Mouse (Mus musculus) myocyte (in vitro differentiated cells): ENCODE data around the gene Psmb3. TPM values are rescaled to one million over a fixed set of nuclear protein-coding genes. Genes with fewer than 3 reads are reported as not detected.

Experiments
- H3K27me3 ChIP-seq: one replicate; pipeline ENCODE4 v1.6.1; 2011; ENCODE audit not compliant: control insufficient read depth, insufficient read depth, insufficient read length
- H3K36me3 ChIP-seq: one replicate; pipeline ENCODE4 v1.6.1; 2011; ENCODE audit not compliant: control insufficient read depth, insufficient read depth
- H3K4me2 ChIP-seq: one replicate; pipeline ENCODE4 v1.6.1; 2011; ENCODE audit warnings: low read depth, control low read depth
- H3K4me3 ChIP-seq: one replicate; pipeline ENCODE4 v1.5.1; 2011; ENCODE audit warnings: mild to moderate bottlenecking, control low read depth, moderate library complexity
- H3K79me2 ChIP-seq: one replicate; pipeline ENCODE4 v1.6.1; 2011; ENCODE audit not compliant: control insufficient read depth, insufficient read depth
- H3ac ChIP-seq: one replicate; pipeline ENCODE4 v1.6.1; 2011; ENCODE audit not compliant: control insufficient read depth, insufficient read length
- CEBPB ChIP-seq: IDR thresholded peaks from 2 replicates; pipeline ENCODE4 v1.6.1; 2011; ENCODE audit warnings: mild to moderate bottlenecking, moderate library complexity; ENCODE audit not compliant: poor library complexity, insufficient read depth, severe bottlenecking
- E2F4 ChIP-seq: IDR thresholded peaks from one replicate; pipeline ENCODE4 v1.6.1; 2011; ENCODE audit warnings: mild to moderate bottlenecking, control low read depth, moderate library complexity; ENCODE audit not compliant: insufficient read depth
- MAX ChIP-seq: IDR thresholded peaks from one replicate; pipeline ENCODE4 v1.6.1; 2011; ENCODE audit warnings: low read depth, mild to moderate bottlenecking, control low read depth
- MYOD1 ChIP-seq, 3 experiments: IDR thresholded peaks; one replicate each; pipeline ENCODE4 v1.6.1; 2011; ENCODE audit warnings: control low read depth in 2 of 3, low read depth in 2 of 3, mild to moderate bottlenecking in 2 of 3, moderate library complexity in 1 of 3; ENCODE audit not compliant: insufficient read length in 2 of 3, control insufficient read depth in 1 of 3
- MYOG ChIP-seq, 3 experiments: IDR thresholded peaks; one replicate each; pipeline ENCODE4 v1.6.1; 2011; ENCODE audit warnings: control low read depth in 2 of 3, low read depth in 2 of 3, mild to moderate bottlenecking in 2 of 3; ENCODE audit not compliant: insufficient read length in 2 of 3, control insufficient read depth in 1 of 3, insufficient read depth in 1 of 3
- POLR2A ChIP-seq: IDR thresholded peaks from one replicate; pipeline ENCODE4 v1.6.1; 2011; ENCODE audit warnings: low read depth, mild to moderate bottlenecking, control low read depth, moderate library complexity; ENCODE audit not compliant: insufficient read length
- POLR2AphosphoS2 ChIP-seq: IDR thresholded peaks from one replicate; pipeline ENCODE4 v1.6.1; 2011; ENCODE audit warnings: low read depth, control low read depth; ENCODE audit not compliant: insufficient read length
- REST ChIP-seq: IDR thresholded peaks from one replicate; pipeline ENCODE4 v1.6.1; 2011; ENCODE audit warnings: mild to moderate bottlenecking, control low read depth, moderate library complexity; ENCODE audit not compliant: insufficient read depth, insufficient read length
- SRF ChIP-seq: IDR thresholded peaks from one replicate; pipeline ENCODE4 v1.6.1; 2011; ENCODE audit warnings: low read depth; ENCODE audit not compliant: control insufficient read depth, insufficient read length
- TCF12 ChIP-seq: IDR thresholded peaks from one replicate; pipeline ENCODE4 v1.6.1; 2011; ENCODE audit warnings: mild to moderate bottlenecking, control low read depth; ENCODE audit not compliant: poor library complexity, insufficient read depth, severe bottlenecking
- TCF3 ChIP-seq: IDR thresholded peaks from one replicate; pipeline ENCODE4 v1.6.1; 2011; ENCODE audit warnings: low read depth, control low read depth; ENCODE audit not compliant: insufficient read length
- USF1 ChIP-seq: IDR thresholded peaks from one replicate; pipeline ENCODE4 v1.6.1; 2011; ENCODE audit warnings: low read depth, mild to moderate bottlenecking, control low read depth, moderate library complexity
- polyA plus RNA-seq: library from polyadenylated mRNA; unstranded; fragments of >200 nt; fragmentation: generic; extraction: Trizol; gene quantifications from one replicate; pipeline ENCODE4 v1.2.1, GENCODE M21; 2012; ENCODE audit warnings: missing spikeins

The Psmb3 gene
- polyA plus RNA-seq, 1 experiment, result 694 TPM

DNA sequence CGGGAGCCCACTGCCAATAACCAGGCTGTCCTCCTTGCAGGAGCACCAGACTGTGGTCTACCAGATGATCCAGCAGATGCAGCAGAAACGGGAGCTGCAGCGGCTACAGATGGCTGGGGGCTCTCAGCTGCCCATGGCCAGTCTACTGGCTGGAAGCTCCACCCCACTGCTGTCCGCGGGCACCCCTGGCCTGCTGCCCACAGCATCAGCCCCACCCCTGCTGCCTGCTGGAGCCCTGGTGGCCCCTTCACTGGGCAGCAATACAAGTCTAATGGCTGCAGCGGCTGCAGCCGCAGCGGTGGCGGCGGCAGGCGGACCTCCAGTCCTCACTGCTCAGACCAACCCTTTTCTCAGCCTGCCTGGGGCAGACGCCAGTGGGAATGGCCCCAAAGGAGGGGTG, 22.8 kb upstream of the Psmb3 start:
- no peak overlapping the region for H3K4me2 ChIP-seq
- H3ac ChIP-seq, result no peak overlapping the region
- no peaks in the 10 kb centered on the region for H3K79me2 ChIP-seq
- no peak for TF ChIP-seq SRF
- peak in 1 of 3 experiments; percentile 15 for TF ChIP-seq MYOG (IDR thresholded peaks at IDR 0.05; ENCODE audit: control insufficient read depth in 1 of 3, insufficient read depth in 1 of 3, insufficient read length in 2 of 3, low read depth in 2 of 3)
- TF ChIP-seq REST, result no peak
- TF ChIP-seq E2F4, result no peak
- TF ChIP-seq CEBPB, result no peak
- H3K4me3 ChIP-seq, result no peak overlapping the region
- no peaks in the 10 kb centered on the region for H3K27me3 ChIP-seq
- peaks cover 8% of the 10 kb centered on the region for H3K36me3 ChIP-seq

DNA sequence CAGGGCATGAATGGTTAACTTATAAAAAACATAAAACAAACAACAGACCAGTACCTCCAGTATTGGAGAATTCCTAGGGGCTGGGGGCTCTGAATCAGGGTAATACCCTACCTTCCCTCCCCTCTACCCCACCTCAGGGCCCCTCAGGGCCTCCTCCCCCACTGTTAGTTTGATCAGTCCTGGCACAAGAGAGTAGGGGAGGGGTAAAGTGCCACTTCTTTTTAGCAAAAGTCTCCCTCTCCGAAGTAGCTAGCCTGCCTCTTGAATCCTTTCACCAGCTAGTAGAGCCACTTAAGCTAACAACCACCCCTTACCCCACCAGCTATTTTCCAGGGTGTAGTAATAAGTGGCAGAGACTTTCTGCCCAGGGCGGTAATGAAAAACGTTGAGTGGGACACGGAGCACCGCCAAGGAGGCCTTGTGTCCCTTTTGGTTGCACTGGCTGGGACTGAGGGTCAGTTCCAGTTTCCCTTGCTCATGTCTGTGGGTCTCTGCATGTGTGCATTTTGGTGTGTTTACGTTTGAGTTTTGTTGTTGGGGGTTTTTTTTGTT, 20.6 kb upstream of the Psmb3 start:
- peaks cover 2% of the 10 kb centered on the region for H3K36me3 ChIP-seq
- no peak overlapping the region for H3K4me3 ChIP-seq
- H3K27me3 ChIP-seq, result no peaks in the 10 kb centered on the region
- no peak overlapping the region for H3ac ChIP-seq
- H3K4me2 ChIP-seq, result no peak overlapping the region
- no peaks in the 10 kb centered on the region for H3K79me2 ChIP-seq
- no peak for TF ChIP-seq REST
- TF ChIP-seq CEBPB, result no peak
- no peak for TF ChIP-seq TCF3
- TF ChIP-seq E2F4, result no peak
- TF ChIP-seq MAX, result no peak
- no peak for TF ChIP-seq POLR2A
- no peak for TF ChIP-seq POLR2AphosphoS2
- no peak for TF ChIP-seq MYOD1 (IDR thresholded peaks at IDR 0.05; ENCODE audit: control insufficient read depth in 1 of 3, insufficient read length in 2 of 3, low read depth in 2 of 3)
- TF ChIP-seq MYOG (IDR thresholded peaks at IDR 0.05; ENCODE audit: control insufficient read depth in 1 of 3, insufficient read depth in 1 of 3, insufficient read length in 2 of 3, low read depth in 2 of 3), result no peak
- TF ChIP-seq SRF, result no peak
- TF ChIP-seq USF1, result no peak
- no peak for TF ChIP-seq TCF12

DNA sequence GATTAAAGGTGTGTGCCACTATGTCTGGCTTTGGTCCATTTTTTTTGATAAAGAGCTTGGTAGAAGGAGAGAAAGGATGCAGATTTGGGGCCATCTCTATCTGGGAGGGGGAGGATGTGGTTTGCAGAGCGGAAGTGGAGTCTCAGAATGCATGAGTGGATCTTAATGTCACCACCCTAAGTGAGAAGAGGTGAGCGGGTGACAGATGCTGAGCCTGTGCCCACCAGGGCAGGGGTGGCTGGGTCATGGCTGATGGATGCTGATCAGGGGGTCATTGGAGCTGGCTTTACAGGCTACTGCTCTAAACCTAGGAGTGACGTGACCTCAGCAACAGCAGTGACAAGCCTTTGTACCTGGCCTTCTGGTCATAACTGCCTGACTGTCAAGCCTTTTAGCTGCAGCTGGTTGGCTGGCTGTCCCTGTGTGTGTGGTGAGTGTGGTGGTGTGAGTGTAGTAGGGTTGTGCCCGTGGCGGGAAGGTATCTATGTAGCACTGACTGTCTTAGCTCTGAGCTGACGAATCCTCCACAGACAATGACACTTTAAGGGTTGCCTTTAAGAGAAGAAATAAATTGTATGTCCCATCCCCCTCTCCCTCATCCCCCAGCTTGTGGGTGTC, 19.0 kb upstream of the Psmb3 start:
- Histone ChIP-seq H3K27me3 (no peaks in the 10 kb centered on the region), H3ac (no peak overlapping the region), H3K4me3 (no peak overlapping the region), H3K36me3 (no peaks in the 10 kb centered on the region), H3K4me2 (no peak overlapping the region), H3K79me2 (no peaks in the 10 kb centered on the region)
- no peak for TF ChIP-seq TCF12
- TF ChIP-seq MYOG (IDR thresholded peaks at IDR 0.05; ENCODE audit: control insufficient read depth in 1 of 3, insufficient read depth in 1 of 3, insufficient read length in 2 of 3, low read depth in 2 of 3), result no peak
- no peak for TF ChIP-seq POLR2A
- TF ChIP-seq E2F4, result no peak
- no peak for TF ChIP-seq USF1
- TF ChIP-seq SRF, result no peak

DNA sequence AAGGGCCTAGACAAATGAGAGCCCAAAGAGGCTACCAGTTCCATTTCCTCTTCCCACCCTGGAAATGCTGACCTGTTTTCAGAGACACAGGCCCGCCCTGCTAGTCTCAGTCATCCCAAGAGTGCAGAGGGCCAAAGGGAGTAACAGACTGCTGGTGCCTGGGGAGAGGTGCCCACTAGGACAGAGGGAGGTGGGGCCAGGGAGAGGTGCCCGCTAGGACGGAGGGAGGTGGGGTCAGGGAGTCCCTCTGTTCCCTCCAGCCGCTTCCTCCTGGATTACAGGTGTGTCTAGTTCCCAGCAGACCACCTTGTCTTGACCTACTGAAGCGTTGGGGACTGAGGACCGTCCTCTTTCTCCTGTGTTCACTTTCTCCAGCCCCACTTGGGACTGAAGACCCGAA, 18.4 kb upstream of the Psmb3 start:
- H3K79me2 ChIP-seq, result no peaks in the 10 kb centered on the region
- H3K4me3 ChIP-seq, result no peak overlapping the region
- H3K4me2 ChIP-seq, result no peak overlapping the region
- no peaks in the 10 kb centered on the region for H3K27me3 ChIP-seq
- H3ac ChIP-seq, result no peak overlapping the region
- TF ChIP-seq TCF3 (no peak), POLR2AphosphoS2 (peak; percentile 72)
- H3K36me3 ChIP-seq, result peaks cover 3% of the 10 kb centered on the region

DNA sequence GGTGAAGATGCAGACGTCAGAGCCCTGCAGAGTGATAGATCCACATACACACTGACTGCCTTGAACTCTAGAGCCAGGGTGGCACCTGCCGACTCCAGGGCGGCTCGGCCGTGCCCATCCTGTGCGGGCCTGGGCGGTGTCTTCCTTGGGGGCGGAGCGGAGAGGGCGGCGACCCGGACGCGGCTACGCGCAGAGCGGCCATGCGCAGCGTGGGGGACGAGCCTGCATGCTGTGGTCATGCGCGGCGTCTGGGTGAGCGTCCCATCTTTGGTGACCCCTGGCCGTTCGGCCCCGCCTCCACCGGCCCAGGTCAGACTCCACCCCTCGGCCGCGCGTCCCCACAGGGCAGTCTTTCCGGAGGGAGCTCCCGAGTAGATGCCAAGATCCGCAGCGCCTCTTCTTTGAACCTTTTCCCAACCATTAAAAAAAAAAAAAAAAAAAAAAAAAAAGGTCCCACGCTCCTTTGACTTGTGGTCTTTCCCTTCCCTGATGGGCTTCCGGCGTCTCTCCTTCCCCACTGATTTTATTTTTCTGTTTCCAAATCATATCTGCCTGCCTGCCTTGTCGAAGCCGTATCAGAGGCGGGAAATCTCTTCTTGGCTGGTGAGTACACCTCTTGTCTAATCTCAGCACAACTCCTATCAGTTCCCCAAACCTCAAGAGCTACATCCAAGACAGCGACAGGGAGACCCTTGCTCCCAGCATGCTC, 17.4 kb upstream of the Psmb3 start, which contains the start of gene Cisd3:
Cisd3 (plus strand) TSS at position 214 of the 709 bp plus-strand sequence.
- Histone ChIP-seq H3K4me3 (peak within 1 kb of the TSS; percentile 27), H3K36me3 (peaks cover 3% of the 10 kb centered on the region), H3ac (no peak within 1 kb of the TSS), H3K27me3 (no peaks in the 10 kb centered on the region), H3K79me2 (no peaks in the 10 kb centered on the region), H3K4me2 (peak within 1 kb of the TSS; percentile 92)
- peak; percentile 51 for TF ChIP-seq SRF
- TF ChIP-seq POLR2A, result peak; percentile 50
- no peak for TF ChIP-seq USF1
- peak; percentile 96 for TF ChIP-seq POLR2AphosphoS2
- TF ChIP-seq TCF3, result no peak
